Mouse (Mus musculus) hindbrain, embryonic 11.5 days (tissue): Measurements from ENCODE around the gene Dlg2. TPM values are rescaled to one million over a fixed set of nuclear protein-coding genes. Genes with fewer than 3 reads are reported as not detected.

ENCODE experiments used
- ATAC-seq: fragments of 200-750 bp; cut with Nextera tagmentation; 2 replicates; pipeline ENCODE4 v1.8.0; 2017; ENCODE audit warnings: mild to moderate bottlenecking, moderate TSS enrichment, moderate library complexity; ENCODE audit not compliant: low FRiP score
- DNase-seq: peaks from one replicate; pipeline ENCODE4 v3.0.0-alpha.2; 2015; ENCODE audit warnings: low spot score
- H3K27ac ChIP-seq: fragments of 300-500 bp; sonication (generic); 2 replicates; pipeline ENCODE4 v1.5.1; 2014; ENCODE audit warnings: mild to moderate bottlenecking, low read depth, low read length
- H3K27me3 ChIP-seq: fragments of 300-500 bp; sonication (generic); 2 replicates; pipeline ENCODE4 v1.6.1; 2014; ENCODE audit warnings: mild to moderate bottlenecking, low read length, moderate library complexity, mixed read lengths; ENCODE audit not compliant: control insufficient read depth, insufficient read depth
- H3K36me3 ChIP-seq: fragments of 300-500 bp; sonication (generic); 2 replicates; pipeline ENCODE4 v1.6.1; 2014; ENCODE audit warnings: mild to moderate bottlenecking, low read length, moderate library complexity, mixed read lengths; ENCODE audit not compliant: control insufficient read depth, insufficient read depth
- H3K4me1 ChIP-seq: fragments of 300-500 bp; sonication (generic); replicated peaks from 2 replicates; pipeline ENCODE4 v1.6.1; 2014; ENCODE audit warnings: low read length, mixed read lengths; ENCODE audit not compliant: control insufficient read depth, insufficient read depth
- H3K4me2 ChIP-seq: fragments of 300-500 bp; sonication (generic); replicated peaks from 2 replicates; pipeline ENCODE4 v1.6.1; 2014; ENCODE audit warnings: mild to moderate bottlenecking, low read depth, low read length
- H3K4me3 ChIP-seq: fragments of 300-500 bp; sonication (generic); 2 replicates; pipeline ENCODE4 v1.5.1; 2014; ENCODE audit warnings: low read depth, low read length
- H3K9ac ChIP-seq: fragments of 300-500 bp; sonication (generic); 2 replicates; pipeline ENCODE4 v1.6.1; 2014; ENCODE audit warnings: low read depth, low read length
- H3K9me3 ChIP-seq: fragments of 300-500 bp; sonication (generic); 2 replicates; pipeline ENCODE4 v1.6.1; 2016; ENCODE audit warnings: low read length; ENCODE audit not compliant: control insufficient read depth
- WGBS: fragments of 180-500 bp; shearing (Covaris S2); extraction: QIAGEN DNeasy Blood & Tissue Kit; methylation state at CpG from one replicate; pipeline ENCODE4 v1.1.7; 2014; 5-methylcytosine and 5-hydroxymethylcytosine counted together
- polyA plus RNA-seq: library from polyadenylated mRNA; unstranded; fragments of >200 nt; fragmentation: Nextera tagmentation; extraction: Ambion mirVana; gene quantifications from 2 replicates; pipeline ENCODE4 v1.2.1, GENCODE M21; 2014

Dlg2 gene
- polyA plus RNA-seq, 1 experiment from 2014 or later = 3.1 TPM

GRCm38 (mm10) chr7:92210701-92211100 is 1734.2 kb downstream of the Dlg2 start:
- WGBS = 79% methylated on average over 5 of the region's 5 CpGs
- no peak for DNase-seq
- Histone ChIP-seq H3K4me2 (no peak overlapping the region), H3K4me3 (no peak overlapping the region), H3K4me1 (no peaks in the 10 kb centered on the region), H3K27me3 (no peaks in the 10 kb centered on the region), H3K36me3 (no peaks in the 10 kb centered on the region), H3K27ac (no peak overlapping the region), H3K9me3 (no peaks in the 10 kb centered on the region), H3K9ac (no peak overlapping the region)
- no peak for ATAC-seq

DNA sequence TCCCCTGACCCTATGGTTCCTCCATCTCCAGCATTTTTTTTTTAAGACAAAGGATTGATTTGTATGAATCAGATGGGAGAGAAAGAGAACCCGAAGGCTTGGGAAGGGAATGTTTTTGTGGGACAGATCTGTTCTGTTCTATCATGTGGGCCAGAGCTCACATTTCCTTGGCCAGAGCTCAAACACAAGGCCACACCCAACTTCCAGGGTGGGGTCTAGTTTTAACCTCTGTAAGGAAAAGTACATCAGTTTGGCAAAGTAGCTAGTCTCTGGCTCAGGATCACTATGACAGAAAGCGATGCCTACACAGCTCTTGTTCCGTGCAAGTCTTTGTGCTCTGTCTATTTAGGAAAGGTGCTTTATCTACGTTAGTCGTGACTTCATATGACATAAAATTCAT is 1737.3 kb downstream of the Dlg2 start:
- H3K36me3 ChIP-seq = no peaks in the 10 kb centered on the region
- no peaks in the 10 kb centered on the region for H3K4me1 ChIP-seq
- H3K27me3 ChIP-seq = no peaks in the 10 kb centered on the region
- H3K4me2 ChIP-seq = no peak overlapping the region
- ATAC-seq (no peak), DNase-seq (no peak)
- WGBS = 90% methylated on average over 5 of the region's 5 CpGs
- no peaks in the 10 kb centered on the region for H3K9me3 ChIP-seq
- no peak overlapping the region for H3K9ac ChIP-seq
- no peak overlapping the region for H3K27ac ChIP-seq
- no peak overlapping the region for H3K4me3 ChIP-seq

DNA sequence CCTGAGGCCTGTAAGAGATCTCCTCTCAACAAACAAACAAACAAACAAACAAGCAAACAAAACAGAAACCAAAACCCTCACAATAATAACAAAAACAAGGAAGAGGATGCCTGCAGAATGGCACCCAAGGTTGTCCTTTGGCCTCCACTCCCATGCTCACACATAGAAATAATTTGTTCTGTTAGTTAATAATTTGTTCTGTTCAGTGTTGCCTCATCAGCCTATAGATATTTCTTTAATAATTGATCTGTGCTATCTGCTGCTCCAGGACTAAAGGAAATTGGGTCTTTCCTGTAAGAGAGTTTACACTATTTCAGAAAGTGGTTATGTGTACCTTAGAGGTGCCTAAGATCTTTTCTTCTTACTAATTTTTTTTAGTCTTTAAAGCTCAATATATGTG is 1741.7 kb downstream of the Dlg2 start:
- DNase-seq = no peak
- Histone ChIP-seq H3K4me2 (no peak overlapping the region), H3K4me3 (no peak overlapping the region), H3K9ac (no peak overlapping the region), H3K27ac (no peak overlapping the region), H3K27me3 (no peaks in the 10 kb centered on the region), H3K9me3 (no peaks in the 10 kb centered on the region), H3K36me3 (no peaks in the 10 kb centered on the region), H3K4me1 (no peaks in the 10 kb centered on the region)
- no peak for ATAC-seq

GRCm38 (mm10) chr7:92220619-92221018 is 1744.1 kb downstream of the Dlg2 start:
- H3K4me2 ChIP-seq = no peak overlapping the region
- no peaks in the 10 kb centered on the region for H3K9me3 ChIP-seq
- no peak overlapping the region for H3K27ac ChIP-seq
- ATAC-seq (no peak), DNase-seq (no peak)
- H3K27me3 ChIP-seq = no peaks in the 10 kb centered on the region
- H3K36me3 ChIP-seq = no peaks in the 10 kb centered on the region
- H3K9ac ChIP-seq = no peak overlapping the region
- no peak overlapping the region for H3K4me3 ChIP-seq
- H3K4me1 ChIP-seq = no peaks in the 10 kb centered on the region

DNA sequence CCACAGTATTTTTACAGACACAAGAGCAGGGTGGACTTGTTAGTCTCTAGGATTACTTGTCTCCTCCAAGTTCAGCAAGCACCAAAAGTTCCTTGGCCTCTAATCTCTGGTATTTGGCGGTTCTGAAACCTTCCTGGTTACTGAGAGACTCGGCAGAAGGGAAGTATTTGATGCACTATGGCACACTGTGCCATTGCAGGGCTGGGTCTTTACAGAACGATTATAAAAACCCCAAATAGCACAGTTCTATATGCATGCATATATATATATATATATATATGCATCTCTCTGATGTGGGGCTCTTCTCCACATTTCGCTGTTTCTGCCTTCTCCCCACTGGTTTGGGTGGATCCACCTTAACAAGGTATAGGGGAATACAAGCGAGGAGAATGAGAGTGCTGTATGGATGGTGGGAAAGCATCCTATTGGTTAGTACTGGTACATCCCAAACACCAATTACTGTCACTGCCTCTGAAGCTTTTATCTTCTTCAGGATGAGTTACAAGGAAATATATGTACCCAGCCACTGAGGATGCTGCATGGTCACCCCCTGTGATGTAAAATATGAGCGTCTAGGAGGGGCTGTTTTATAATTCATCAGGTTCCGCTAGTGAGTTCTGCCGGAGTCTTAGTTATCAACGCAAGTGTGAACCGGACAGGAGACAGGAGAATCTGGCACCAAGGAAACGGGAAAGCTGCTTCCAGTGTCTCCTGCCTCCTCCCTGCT is 1758.2 kb downstream of the Dlg2 start:
- 61% methylated on average over 11 of the region's 11 CpGs for WGBS
- Histone ChIP-seq H3K9ac (no peak overlapping the region), H3K27me3 (no peaks in the 10 kb centered on the region), H3K4me2 (peak overlapping the region; percentile 29), H3K36me3 (no peaks in the 10 kb centered on the region), H3K27ac (no peak overlapping the region), H3K9me3 (no peaks in the 10 kb centered on the region), H3K4me1 (no peaks in the 10 kb centered on the region; the same call in 1 of the 2 replicates), H3K4me3 (peak overlapping the region; percentile 31; the same call in 1 of the 2 replicates)
- peak; percentile 16 for DNase-seq
- peak; percentile 57; the same call in 1 of the 2 replicates for ATAC-seq

- Histone ChIP-seq H3K27ac (no peak overlapping the region), H3K36me3 (no peaks in the 10 kb centered on the region), H3K4me2 (peak overlapping the region; percentile 29), H3K9ac (peak overlapping the region; percentile 15; the same call in 1 of the 2 replicates), H3K4me3 (peak overlapping the region; percentile 31), H3K4me1 (no peaks in the 10 kb centered on the region; the same call in 1 of the 2 replicates), H3K9me3 (no peaks in the 10 kb centered on the region), H3K27me3 (no peaks in the 10 kb centered on the region)
- WGBS = 21% methylated on average over 12 of the region's 12 CpGs
- DNase-seq (peak; percentile 46), ATAC-seq (peak; percentile 82)
Measured at GRCm38 (mm10) chr7:92235541-92236031, 1759.1 kb downstream of the Dlg2 start.

DNA sequence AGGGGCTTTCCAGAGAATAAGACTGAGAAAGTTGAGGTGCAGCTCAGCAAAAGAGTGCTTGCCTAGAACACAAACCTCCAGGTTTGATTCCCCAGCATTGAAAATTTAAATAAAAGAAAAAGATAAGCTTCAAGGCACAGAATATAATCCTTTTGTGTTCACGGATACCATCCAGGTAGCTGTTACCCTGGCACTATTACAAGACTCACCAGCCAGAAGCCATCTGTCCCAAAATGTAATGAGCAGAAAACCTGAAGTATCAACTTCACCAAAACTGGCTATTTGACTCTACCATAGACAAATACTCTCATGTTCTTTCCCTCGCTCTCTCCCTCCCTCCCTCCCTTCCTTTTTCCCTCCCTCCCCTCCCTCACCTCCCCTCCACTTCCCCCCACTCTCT is 1764.4 kb downstream of the Dlg2 start:
- WGBS = 77% methylated on average over 2 of the region's 2 CpGs
- Histone ChIP-seq H3K9ac (no peak overlapping the region), H3K27ac (no peak overlapping the region), H3K9me3 (no peaks in the 10 kb centered on the region), H3K36me3 (no peaks in the 10 kb centered on the region), H3K27me3 (no peaks in the 10 kb centered on the region), H3K4me1 (no peaks in the 10 kb centered on the region), H3K4me2 (no peak overlapping the region), H3K4me3 (no peak overlapping the region)
- DNase-seq = no peak
- ATAC-seq = no peak

DNA sequence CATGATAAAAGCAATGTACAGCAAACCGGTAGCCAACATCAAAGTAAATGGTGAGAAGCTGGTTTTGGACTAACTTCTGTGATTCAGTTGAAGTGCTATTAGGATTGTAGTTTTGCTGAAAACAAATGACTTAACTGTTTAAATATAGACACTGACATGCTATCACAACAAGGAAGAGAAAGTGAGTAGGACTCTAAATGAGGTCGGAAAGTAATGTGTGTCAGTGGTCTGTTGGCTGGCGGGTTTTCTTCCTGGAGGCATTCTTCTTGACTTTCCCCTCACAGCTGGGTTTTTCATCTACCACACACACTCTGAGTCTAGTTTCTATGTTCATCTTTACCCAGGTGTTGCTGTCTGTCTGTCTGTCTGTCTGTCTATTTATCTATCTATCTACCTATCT is 1771.1 kb downstream of the Dlg2 start:
- H3K9ac ChIP-seq = no peak overlapping the region
- ATAC-seq (no peak), DNase-seq (no peak)
- no peak overlapping the region for H3K4me3 ChIP-seq
- no peak overlapping the region for H3K4me2 ChIP-seq
- 94% methylated on average over 3 of the region's 3 CpGs for WGBS
- H3K27me3 ChIP-seq = no peaks in the 10 kb centered on the region
- no peaks in the 10 kb centered on the region for H3K4me1 ChIP-seq
- no peaks in the 10 kb centered on the region for H3K36me3 ChIP-seq
- H3K9me3 ChIP-seq = no peaks in the 10 kb centered on the region
- no peak overlapping the region for H3K27ac ChIP-seq

DNA sequence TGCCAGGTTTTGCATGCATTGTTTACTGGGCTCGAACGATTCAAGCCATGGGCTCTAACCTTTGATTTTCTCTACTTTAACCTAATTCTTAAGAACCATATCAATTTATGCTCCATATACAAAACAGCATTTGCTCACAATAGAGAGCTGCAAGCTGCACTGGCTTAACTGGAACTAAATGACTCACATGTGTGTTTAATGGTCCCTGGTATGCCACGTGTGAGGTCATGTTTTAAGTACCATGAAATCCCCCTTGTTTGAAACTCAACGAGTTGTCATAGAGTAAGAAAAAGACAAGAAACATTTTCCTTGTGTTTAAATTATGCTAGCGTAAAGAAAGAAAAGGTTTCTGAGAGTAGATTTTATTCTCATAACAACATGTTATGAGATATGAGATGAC is 1772.1 kb downstream of the Dlg2 start:
- WGBS = 80% methylated on average over 5 of the region's 5 CpGs
- no peak overlapping the region for H3K4me2 ChIP-seq
- no peak overlapping the region for H3K9ac ChIP-seq
- H3K9me3 ChIP-seq = no peaks in the 10 kb centered on the region
- no peaks in the 10 kb centered on the region for H3K36me3 ChIP-seq
- H3K4me3 ChIP-seq = no peak overlapping the region
- DNase-seq (no peak), ATAC-seq (no peak)
- H3K27ac ChIP-seq = no peak overlapping the region
- H3K4me1 ChIP-seq = no peaks in the 10 kb centered on the region
- no peaks in the 10 kb centered on the region for H3K27me3 ChIP-seq
